Mouse (Mus musculus) Muller cell, postnatal 12 days (primary cell): ENCODE measurements at regions not wholly inside any gene's neighbourhood (a gene's known extent, or its start where the extent isn't known, plus 50 kb on each side); places are given as distances from the start of the nearest gene placed in this dataset.

Experiments used
- DNase-seq: peaks from one replicate; pipeline ENCODE4 v3.0.0-alpha.2; 2015; ENCODE audit errors: inconsistent ontology term

DNA sequence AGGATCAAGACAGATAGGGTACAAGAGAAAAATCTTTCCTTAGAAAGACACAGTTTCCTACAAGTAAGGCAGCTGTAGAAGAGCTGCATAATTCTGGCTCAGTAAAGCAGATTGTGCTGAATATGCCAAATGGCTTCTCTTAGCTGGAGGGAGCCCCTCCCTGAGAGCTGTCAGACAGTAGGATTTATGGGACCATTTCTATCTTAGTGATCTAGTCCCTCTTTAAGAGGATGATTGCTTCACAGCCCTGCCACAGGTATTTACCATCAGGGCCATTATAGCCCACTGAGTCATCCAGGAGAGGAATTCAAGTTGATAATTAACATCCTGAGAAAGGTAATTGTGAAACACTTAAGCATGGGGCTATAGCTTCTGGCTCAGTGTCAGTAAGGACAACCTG lies 101.5 kb upstream of the Cypt1 start:
- no peak for DNase-seq

GRCm38 (mm10) chrX:16421663-16422062 lies 101.0 kb upstream of the Cypt1 start:
- no peak for DNase-seq

DNA sequence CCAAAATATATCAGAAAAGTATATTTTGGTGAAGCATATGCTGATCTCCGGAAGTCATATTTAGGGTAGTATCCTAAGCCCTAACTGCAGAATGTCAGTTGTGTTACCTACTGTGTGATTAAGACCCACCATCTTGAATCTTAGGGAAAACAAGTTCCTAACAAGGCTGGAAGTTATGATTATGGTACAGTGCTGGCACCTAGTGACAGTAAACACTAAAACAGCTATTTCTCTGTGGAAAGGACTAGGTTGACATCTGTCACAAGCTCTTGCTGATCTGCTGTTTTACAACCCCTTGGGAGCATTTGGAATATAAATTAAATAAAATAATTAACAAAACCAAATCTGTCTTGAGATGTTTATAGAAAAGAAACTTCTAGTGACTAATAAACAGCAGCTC lies 84.6 kb upstream of the Cypt1 start:
- no peak for DNase-seq

GRCm38 (mm10) chrX:16450496-16451078 lies 72.1 kb upstream of the Cypt1 start:
- DNase-seq, result peak; percentile 32
